ENCODE assay signal across 9 mouse cellular contexts in the genomic region with DNA sequence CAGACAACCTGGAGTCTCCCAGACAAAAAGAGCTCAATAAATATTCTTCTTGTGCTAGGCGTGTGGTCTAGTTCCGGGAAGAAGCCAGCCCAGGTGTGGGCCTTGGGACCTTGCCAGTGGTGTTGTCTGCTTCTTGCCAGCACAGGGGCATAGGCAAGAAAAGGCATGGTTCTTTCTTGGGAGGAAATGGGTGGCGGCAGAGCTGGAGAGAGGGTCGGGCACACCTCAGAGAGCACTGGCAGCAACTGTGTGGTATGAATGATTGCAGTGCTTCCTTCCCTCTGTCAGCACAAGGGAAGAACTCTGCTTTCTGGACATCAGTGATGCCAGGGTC.
DNase-seq lines count a peak whose midpoint lies in the region; ATAC-seq lines count a peak whose summit lies in the region.
"Had no signal": no experiment of that assay in that cellular context is flagged by ENCODE, and none has a peak within 500 bp of the region (broad histone marks: within the 10 kb centered on the region; RNA-seq: fewer than 3 reads in every experiment).

No protein-coding gene starts in this region.

- no peaks in the 10 kb centered on the region for H3K27me3 ChIP-seq in heart, embryonic 16.5 days (ENCODE audit: control insufficient read depth, insufficient read depth, low read length)
- peaks cover 53% of the 10 kb centered on the region for H3K27me3 ChIP-seq in hindbrain, embryonic 10.5 days (ENCODE audit: insufficient read depth, poor library complexity, severe bottlenecking)
- H3K27me3 ChIP-seq in midbrain, embryonic 13.5 days, result 0 out of 2 replicates have a peak, but pooled peaks cover 3% of the 10 kb centered on the region

- peak overlapping the region; percentile 16; the same call in 1 of the 2 replicates for H3K9ac ChIP-seq in heart, embryonic 16.5 days (ENCODE audit: low read length)
- peak overlapping the region; percentile 58 for H3K9ac ChIP-seq in midbrain, embryonic 13.5 days (replicated peaks)

- no peak for ATAC-seq in heart, embryonic 16.5 days (replicated peaks; ENCODE audit: extremely low read depth, insufficient read depth, low FRiP score)
- ATAC-seq in common myeloid progenitor, adult 5-6 weeks (replicated peaks; ENCODE audit: low read depth, poor library complexity, severe bottlenecking), result peak; percentile 8; the same call in 1 of the 2 replicates
- ATAC-seq in midbrain, embryonic 13.5 days, result peak; percentile 5

- DNase-seq in heart, adult 9 months (ENCODE audit: low spot score in 2 of 2), result no peak
- DNase-seq in hindbrain, embryonic 10.5 days (ENCODE audit: low spot score), result no peak
- no peak for DNase-seq in urinary bladder, postnatal 10 days (ENCODE audit: low spot score)
- no peak for DNase-seq in lung, postnatal 25 days (ENCODE audit: low spot score)
- no peak for DNase-seq in ovary, postnatal 10 days (ENCODE audit: low spot score)

- no peak overlapping the region for H3K4me2 ChIP-seq in heart, embryonic 16.5 days (ENCODE audit: low read depth, low read length)
- H3K4me2 ChIP-seq in midbrain, embryonic 13.5 days (replicated peaks), result peak overlapping the region; percentile 54

- H3K27ac ChIP-seq in heart, embryonic 16.5 days (ENCODE audit: low read length), result peak overlapping the region; percentile 43; the same call in 1 of the 2 replicates
- H3K27ac ChIP-seq in hindbrain, embryonic 10.5 days, result peak overlapping the region; percentile 88
- peak overlapping the region; percentile 99 for H3K27ac ChIP-seq in midbrain, embryonic 13.5 days
- H3K27ac ChIP-seq: macrophage had no signal

- H3K4me1 ChIP-seq in heart, embryonic 16.5 days (ENCODE audit: control insufficient read depth, insufficient read depth, low read length), result peaks cover 59% of the 10 kb centered on the region
- peaks cover 95% of the 10 kb centered on the region for H3K4me1 ChIP-seq in hindbrain, embryonic 10.5 days (replicated peaks)
- H3K4me1 ChIP-seq in midbrain, embryonic 13.5 days (replicated peaks), result peaks cover 99% of the 10 kb centered on the region

- no peaks in the 10 kb centered on the region; the same call in 1 of the 2 replicates for H3K9me3 ChIP-seq in heart, embryonic 16.5 days (replicated peaks; ENCODE audit: control insufficient read depth, low read length)
- no peaks in the 10 kb centered on the region for H3K9me3 ChIP-seq in hindbrain, embryonic 10.5 days
- no peaks in the 10 kb centered on the region for H3K9me3 ChIP-seq in midbrain, embryonic 13.5 days

- WGBS in heart, embryonic 16.5 days, result 69% methylated on average over 4 of the region's 4 CpGs
- WGBS in hindbrain, embryonic 10.5 days, result 38% methylated on average over 4 of the region's 4 CpGs
- WGBS in midbrain, embryonic 13.5 days, result 24% methylated on average over 4 of the region's 4 CpGs

- no peak overlapping the region for H3K4me3 ChIP-seq in heart, embryonic 16.5 days (ENCODE audit: low read length)
- peak overlapping the region; percentile 9; the same call in 1 of the 2 replicates for H3K4me3 ChIP-seq in hindbrain, embryonic 10.5 days
- H3K4me3 ChIP-seq in midbrain, embryonic 13.5 days (replicated peaks), result no peak overlapping the region; the same call in 1 of the 2 replicates

- H3K36me3 ChIP-seq in heart, embryonic 16.5 days (ENCODE audit: control insufficient read depth, insufficient read depth), result no peaks in the 10 kb centered on the region
- no peaks in the 10 kb centered on the region for H3K36me3 ChIP-seq in hindbrain, embryonic 10.5 days
- no peaks in the 10 kb centered on the region for H3K36me3 ChIP-seq in midbrain, embryonic 13.5 days

Comparison
In these comparisons a context has a peak if more than half of its experiments do, and no peak if none do; other contexts are left out.
1. H3K27ac ChIP-seq: peak in every context shown above with its lines; median percentile 99 in midbrain, embryonic 13.5 days; 88 in hindbrain, embryonic 10.5 days; 43 in heart, embryonic 16.5 days.